Mouse (Mus musculus) adipocyte (in vitro differentiated cells): ENCODE data around the gene Ddah2.

Experiments used
- DNase-seq: peaks from one replicate; pipeline ENCODE4 v3.0.0-alpha.2; 2016; ENCODE audit warnings: low spot score

Ddah2 gene

GRCm38 (mm10) chr17:35058911-35059892, at the start of gene Ddah2:
Gene Ddah2 (plus strand): TSS chr17:35059035.
- DNase-seq = peak; percentile 81

DNA sequence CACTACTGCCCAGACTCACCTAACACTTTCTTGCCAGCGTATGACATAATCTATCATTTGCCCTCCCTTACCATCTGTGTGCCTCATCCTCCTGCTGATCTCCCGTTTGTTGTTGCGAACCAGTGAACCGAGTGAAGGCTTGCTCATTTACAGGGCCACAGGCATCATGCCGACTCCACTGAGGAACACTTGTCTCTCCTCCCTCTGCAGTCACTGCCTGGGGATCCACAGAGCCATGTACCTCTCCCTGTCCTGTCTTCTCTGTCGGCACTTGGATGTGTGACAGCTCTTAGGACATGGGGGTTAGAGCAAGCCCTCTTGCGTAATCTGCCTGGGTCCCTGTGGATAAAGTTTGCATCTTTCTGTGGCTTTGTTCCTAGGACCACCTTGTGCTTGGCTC, 49.2 kb upstream of the Ddah2 start:
- peak; percentile 41 for DNase-seq

DNA sequence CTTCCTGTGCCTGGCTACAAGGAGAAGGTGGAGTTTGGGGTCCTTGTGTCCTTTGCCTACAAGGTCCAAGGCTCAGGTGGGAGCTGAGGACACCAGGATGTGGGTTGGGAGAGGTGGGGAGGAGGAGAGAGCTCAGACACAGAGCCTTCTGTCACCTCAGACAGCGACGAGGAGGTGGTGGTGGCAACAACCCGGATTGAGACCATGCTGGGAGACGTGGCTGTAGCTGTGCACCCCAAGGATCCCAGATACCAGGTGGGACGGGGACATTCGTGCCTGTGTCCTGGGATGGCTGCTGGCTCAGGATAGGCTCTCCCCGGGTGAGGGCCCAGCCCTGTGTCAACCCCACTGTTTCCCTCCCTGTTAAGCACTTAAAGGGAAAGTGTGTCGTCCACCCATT, 47.4 kb upstream of the Ddah2 start:
- DNase-seq = no peak

GRCm38 (mm10) chr17:35012430-35012829, 46.4 kb upstream of the Ddah2 start:
- DNase-seq = no peak

DNA sequence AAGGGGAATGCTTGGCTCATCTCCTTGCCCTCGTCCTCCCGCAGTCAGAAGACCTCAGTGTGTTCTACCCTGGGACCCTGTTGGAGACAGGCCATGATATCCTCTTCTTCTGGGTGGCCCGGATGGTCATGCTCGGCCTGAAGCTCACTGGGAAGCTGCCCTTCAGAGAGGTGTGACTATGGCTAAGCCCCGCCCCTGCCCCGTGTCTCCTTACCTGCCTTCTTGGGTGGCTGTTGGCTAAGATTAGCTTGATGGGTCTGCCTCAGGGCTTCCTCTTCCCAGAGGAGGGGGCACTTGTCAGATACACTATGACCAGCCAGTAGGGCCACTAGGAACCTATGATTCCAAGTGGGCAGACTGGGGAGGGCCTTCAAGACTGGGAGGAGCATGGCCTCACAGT, 45.6 kb upstream of the Ddah2 start:
- DNase-seq = no peak

DNA sequence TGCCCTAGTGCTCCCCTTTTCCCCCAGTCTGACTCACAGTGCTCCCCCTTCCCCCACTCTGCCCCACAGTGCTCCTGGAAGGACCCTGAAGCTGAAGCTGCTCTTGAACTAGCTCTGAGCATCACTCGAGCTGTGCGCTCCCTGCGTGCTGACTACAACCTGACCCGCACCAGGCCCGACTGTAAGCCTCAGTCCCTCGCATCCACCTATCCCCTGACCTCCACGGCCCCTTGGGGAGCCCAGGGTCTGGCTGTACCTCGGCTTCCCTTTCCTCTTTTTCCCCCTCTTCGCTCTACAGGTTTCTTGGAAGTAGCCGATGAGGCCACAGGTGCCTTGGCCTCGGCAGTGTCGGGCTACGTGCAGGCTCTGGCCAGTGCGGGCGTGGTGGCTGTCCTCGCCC, 43.5 kb upstream of the Ddah2 start:
- DNase-seq = no peak

GRCm38 (mm10) chr17:35016376-35016775, 42.5 kb upstream of the Ddah2 start, which contains the start of gene Vwa7:
Gene Vwa7 (plus strand): TSS chr17:35016579.
- DNase-seq = no peak

DNA sequence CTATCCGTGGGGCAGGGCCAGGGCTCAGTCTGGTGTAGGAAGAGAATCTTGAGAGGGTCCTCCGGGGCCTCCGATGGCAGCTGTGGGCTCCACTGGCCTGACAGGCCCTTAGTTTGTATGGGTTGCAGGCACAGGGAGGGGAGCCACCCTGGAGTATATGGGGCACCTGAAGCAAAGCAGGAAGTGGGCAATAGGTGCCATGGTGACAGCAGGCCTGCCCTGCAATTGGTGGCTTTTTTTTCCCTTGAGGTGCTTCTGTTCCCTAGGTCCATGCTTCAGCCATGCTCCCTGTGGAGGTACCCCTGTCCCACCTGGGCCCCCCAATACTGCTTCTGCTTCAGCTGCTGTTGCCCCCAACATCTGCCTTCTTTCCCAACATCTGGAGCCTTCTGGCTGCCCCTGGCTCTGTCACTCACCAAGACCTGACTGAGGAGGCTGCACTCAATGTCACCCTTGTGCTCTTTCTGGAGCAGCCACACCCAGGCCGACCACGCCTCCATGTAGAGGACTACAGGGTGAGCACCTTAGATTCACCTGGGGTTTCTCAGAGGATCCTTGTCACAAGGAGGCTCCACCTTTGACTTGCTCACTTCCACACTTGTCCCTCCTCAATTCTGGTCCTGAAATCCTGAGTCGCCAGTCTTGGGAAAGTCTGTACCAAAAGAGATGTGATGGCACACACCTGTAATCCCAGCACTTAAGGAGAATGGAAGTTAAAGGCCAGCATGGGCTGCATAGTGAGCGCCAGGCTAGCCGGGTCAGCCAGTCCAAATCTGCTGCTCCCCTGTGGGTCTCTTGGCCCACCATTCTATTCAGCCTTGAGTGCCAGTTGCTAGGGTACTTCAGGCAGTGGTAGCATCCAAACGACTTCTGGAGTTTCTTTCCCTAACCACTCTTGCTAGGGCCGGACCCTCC, 41.8 kb upstream of the Ddah2 start:
- no peak for DNase-seq

DNA sequence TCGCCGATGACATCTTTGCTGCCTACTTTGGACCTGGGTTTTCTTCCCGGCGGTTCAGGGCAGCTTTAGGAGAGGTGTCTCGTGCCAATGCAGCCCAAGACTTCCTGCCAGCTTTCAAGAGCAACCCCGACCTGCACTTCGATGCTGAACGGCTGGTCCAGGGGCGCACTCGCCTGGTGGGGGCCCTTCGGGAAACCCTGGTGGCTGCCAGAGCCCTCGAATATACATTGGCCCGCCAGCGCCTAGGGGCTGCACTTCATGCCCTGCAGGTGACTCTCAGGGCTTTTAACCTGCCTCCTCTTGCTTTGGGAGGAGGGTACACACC, 41.2 kb upstream of the Ddah2 start:
- DNase-seq = no peak

DNA sequence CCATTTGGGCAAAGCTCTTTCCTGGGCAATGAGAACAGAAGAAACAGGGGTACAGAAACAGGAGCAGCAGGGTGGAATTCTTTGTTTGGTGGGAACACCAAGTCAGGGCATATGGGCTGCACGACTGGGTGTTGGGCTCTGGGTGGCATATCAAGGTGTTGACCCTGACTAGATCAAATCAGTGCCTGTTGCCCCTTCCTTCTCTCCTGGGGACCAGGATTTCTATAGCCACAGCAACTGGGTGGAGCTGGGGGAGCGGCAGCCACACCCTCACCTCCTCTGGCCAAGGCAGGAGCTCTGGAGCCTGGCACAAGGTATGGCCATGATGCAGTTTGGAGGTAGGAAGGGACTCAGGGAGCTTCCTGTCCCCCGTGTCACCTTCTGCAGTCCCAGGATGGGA, 40.7 kb upstream of the Ddah2 start:
- DNase-seq = no peak

DNA sequence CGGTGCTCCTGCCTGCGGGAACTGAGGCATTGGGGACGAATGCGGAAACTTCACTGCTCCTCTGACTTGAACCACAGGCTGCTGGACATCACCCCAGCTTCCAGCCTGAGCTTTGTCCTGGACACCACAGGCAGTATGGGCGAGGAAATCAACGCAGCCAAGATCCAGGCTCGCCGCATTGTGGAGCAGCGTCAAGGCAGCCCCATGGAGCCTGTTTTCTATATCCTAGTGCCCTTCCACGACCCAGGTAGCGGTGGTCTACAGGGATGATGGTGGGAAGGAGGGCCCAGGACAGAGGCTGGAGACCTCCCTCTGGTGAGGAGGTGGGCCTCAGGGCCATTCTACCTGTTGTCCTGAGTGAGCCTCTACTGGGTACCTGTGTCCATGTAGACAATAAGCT, 38.9 kb upstream of the Ddah2 start:
- DNase-seq = no peak

DNA sequence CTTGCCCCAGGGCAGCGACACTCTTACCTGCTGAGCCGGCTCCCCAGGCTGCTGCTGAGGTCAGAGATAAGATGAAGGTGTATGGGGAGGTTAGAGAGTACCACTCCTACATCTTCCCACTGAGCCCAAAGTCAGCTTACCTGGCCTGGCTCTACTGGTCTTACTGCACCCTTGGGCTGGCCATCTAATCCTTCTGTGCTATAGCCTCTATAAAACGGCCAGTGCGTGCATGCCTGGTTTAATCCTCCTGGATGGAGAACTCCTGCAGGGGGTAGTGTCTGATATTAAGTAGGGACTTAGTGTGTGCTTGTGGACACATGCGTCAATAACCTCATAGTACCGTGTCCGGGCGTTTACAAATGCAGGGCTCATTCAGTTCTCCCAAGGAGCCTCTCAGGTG, 38.3 kb upstream of the Ddah2 start:
- DNase-seq = no peak

GRCm38 (mm10) chr17:35021163-35021808, 37.5 kb upstream of the Ddah2 start:
- DNase-seq = peak; percentile 86

DNA sequence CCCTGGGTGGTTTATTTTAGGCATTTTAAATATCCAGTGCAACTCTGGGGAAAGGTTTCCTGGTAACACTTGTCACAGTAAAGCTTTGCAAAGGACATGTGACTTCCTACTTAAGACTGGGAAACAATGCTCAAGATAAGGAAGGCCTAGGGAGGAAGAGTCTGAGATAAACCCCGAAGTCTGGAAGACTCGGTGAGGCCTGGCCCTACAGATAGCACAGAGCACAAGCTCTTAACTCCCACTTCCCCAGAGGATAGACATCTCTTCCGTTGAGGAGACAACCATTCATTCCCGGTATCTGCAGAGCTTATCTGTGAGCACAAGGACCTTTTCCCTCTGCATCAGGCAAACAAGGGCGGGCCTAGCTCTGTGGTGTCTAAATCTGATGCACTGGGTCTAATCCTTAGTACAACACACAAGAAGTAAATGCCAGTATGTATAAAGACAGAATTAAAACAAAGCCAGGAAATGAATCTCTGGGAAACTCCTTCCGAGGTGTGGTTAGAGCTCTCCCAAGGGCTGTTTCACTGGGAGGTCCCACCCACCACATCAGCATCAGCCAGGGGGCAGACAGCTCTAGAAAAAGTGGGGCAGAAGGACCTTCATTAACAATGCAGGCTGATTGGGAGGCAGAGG, 36.9 kb upstream of the Ddah2 start:
- no peak for DNase-seq

DNA sequence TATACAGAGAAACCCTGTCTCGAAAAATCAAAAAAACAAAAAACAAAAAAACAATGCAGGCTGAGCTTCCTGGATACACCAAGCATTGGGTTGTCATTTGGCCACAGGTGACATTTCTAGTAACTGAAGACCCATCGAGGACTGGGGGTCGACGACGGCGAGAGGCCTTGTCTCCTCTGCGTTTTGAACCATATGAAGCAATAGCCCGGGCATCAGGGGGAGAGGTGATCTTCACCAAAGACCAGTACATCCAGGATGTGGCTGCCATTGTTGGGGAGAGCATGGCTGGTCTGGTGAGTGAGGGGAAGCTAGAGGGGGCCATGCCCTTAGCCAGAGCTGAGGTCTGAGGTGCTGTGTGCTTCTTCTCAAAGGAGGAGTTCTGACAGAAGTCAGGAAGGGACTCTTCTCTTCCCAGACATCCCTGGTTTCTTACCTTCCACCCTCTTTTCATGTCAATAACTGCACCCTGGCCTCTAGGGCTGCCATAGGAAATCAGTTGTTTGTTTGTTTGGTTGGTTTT, 36.2 kb upstream of the Ddah2 start:
- DNase-seq = no peak

DNA sequence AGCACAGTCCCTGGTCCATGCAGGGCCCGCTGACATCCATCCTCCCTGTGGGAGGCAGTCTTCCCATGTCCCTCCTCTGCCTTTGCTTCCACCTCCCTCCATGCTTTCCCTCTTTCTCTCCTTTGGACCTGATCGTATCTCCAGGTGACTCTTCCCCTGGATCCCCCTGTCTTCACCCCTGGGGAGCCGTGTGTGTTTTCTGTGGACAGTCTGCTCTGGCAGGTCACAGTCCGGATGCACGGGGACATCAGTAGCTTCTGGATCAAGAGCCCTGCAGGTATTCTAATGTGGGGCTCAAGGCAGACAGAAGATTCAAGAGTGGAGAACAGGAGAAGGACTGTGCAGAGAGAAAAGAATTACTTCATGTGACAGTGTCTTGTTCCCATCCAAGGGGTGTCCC, 35.6 kb upstream of the Ddah2 start:
- DNase-seq = no peak

- no peak for DNase-seq
These were observed 35.1 kb upstream of the Ddah2 start for GRCm38 (mm10) chr17:35023756-35024155.

DNA sequence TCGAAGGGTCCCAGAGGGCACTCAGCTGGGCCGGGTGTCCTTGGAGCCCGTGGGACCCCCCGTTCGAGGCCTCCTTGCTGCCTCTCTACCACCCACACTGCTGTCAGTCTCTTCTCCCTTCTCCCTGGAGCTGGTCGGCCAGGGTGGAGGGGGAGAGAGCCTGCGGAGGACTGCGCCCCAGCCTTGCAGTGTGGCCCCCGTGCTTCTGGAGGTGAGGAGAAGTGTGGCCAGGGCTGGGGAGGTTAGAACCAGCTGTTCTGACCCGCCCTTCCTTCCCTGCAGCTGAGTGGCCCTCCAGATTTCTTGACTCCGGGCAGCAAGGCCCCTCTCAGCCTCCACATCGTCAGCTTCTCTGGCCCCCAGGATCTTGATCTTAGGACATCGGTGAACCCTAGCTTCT, 34.6 kb upstream of the Ddah2 start:
- DNase-seq = no peak

GRCm38 (mm10) chr17:35024691-35025488, 33.9 kb upstream of the Ddah2 start:
- no peak for DNase-seq

- DNase-seq = no peak
These were observed 32.6 kb upstream of the Ddah2 start for GRCm38 (mm10) chr17:35026206-35026605.
